Mouse (Mus musculus) right cerebral cortex, postnatal 25 days (tissue): ENCODE data around the gene Thnsl2.

Experiments
- DNase-seq: peaks from one replicate; pipeline ENCODE4 v3.0.0; 2022

Thnsl2 gene

DNA sequence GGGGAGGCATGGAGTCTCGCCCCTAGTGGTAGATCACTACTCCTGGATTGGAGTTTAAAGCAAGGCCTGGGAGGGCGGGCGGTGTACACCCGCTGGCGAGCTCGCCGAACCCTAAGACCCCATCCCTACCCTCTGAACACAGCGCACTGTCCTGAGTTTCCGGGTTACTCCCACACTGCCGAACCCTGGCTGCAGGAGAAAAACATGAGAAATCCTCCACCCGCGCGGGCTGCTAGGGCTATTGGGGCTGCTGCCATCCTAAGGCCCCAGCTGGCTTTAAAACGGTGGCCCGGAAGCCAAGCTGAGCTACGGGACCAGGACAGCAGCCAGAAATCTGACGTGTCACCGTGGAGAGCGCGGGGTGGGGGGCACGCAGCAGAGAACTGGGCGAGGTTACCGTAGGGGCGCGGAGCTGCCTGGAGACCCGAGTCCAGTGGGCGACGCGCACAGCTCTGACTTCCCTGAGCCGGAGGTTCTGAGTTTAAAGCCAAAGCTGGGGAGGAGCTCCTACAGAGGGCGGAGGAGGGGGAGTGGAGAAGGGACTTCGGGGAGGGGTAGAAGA, at the start of gene Thnsl2:
Gene Thnsl2 (minus strand): TSS at position 546 of the 562 bp plus-strand sequence.
- peak; percentile 59 for DNase-seq

DNA sequence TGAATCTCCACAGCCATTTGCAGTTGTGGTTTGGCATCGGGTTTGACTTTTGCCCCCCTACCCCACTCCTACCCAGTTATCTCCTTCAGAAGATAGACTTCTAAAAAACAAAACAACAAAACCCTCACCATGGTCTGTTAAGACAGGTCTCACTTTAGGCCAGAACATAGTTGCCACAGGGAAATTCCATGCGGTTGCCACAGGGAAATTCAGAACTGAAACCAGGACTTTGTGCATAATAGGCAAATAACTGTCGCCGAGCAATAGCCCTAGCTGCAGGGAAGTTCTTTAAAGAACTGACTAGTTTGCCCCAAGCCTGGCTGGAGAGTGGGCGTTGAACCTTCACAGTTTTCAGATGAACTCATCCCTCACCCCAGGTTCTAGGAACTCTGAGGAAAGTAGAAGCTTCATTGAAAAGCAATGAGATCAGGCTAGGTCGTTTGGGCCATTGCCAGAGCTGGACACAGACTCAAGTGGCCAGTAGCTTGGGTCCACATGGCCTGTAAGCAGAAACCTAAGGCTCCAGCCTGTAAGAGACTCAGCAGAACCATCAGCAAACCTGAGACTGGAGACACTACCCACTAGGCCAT, 49.0 kb upstream of the Thnsl2 start:
- no peak for DNase-seq

DNA sequence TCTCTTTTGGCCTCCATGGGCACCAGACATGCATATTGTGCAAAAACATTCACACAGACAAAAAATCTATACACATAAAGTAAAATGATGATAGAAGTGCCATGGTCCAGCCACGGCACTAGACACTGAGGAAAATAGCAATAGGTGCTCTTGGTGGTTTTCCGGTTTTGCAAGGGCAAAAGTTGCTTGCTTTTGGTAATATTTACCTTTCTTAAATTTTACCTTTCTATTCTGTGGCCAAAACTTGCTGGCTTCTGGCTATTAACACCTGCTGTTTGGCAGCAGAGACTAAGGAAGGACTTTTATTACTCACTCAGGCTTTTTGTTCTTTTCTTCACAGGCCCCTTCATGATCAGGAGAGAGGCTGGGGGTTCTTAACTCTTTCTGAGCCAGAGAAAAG, 46.3 kb upstream of the Thnsl2 start:
- no peak for DNase-seq

DNA sequence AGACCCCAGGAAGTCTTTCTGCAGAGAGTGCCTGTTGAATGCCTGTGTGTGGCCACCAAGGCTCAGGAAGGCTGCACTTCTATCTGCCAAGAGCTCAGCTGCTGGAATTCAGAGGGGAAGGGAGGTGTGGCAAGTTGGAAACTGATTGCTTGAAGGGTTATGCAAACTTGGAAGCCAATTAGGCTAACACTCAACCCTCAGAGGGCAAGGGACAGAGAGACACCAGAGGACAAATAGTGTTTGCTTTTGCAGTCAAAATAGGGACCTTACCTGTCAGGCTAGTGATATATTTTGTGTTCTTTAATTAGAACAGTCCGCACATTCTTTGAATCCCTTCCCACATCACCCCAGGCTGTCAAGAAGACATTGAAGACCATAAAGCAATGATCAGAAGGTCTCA, 45.3 kb upstream of the Thnsl2 start:
- no peak for DNase-seq

DNA sequence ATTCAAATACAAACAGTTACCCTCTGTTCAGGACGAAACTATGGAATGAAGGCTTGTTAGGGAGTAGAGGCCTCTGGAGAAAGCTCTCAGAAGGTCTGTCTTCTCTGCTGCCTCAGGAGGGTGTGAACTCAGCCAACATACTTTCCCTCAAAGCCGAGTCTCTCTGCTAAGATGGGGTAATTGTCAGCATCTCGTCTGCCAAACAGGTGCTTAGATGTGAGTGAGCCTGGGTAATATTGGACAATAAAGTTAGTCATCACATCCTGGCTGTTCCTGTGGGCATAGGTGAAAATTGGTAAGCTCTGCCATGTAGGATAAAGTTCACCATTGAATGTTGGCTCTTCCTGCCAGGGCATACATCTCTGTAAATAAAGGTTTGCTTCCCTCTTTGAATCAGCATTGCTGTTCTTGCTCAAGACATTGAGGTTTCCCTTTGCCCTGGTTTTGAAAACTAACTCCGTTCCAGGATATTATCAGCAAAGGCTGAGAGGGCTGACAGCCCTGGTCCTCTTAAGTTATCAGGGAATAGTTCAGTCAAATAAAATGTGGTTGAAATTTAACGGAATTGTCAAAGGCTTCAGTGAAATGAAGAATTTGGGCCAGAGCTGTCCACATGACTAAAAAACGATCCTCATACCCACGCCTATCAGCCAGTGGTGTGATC, 40.8 kb upstream of the Thnsl2 start:
- DNase-seq: no peak

DNA sequence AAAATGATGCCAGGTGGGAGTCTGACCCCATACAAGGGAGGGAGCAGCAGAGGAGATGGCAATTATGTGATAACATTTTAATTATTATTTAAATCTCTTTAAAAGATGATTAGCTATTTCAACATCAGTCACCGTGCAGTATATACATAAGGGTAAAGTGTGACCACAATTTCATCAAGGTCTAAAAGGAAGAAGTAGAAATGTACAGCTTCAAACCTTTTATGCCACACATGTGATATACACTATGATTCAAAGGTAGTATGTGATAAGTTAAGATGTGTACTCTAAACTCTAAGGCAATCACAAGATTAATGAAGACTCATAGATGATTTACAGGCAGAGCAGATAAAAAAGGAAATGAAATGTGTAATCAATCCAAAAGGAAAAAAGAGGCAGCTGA, 36.4 kb upstream of the Thnsl2 start:
- DNase-seq: no peak

DNA sequence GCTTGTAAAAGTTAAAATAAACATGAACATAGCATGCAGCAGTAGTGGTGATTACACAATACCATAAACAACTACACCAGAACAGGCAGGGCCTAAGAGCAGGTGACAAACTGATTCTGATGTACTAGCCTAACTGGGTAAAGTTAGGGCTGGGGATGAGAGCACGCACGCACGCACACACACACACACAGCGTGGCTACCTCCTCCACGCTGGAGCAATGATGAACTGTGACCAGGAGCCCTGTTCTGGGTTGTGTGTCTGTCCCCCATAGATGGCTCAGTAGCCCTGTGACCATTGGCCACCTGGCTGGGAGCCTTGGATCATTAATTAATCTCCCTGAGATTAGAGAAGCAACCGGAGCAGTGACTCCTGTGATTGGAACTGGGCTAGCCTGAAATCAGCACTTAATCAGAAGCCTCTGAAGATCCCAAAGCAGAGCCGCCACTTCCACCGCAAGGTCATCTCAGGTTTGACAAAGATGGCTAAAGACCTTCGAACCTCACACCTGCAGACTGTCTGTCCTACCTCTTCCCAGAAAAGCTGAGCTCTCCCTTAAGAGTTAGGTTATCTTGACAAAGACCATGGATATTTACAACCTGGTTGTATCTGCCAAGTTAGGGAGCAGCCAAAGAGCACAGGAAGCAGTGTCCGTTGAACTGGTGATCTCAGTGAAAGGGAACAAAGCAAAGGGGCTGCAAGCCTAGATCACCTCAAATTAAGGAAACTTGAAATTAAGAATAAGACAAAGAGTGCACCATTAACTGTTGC, 28.8 kb upstream of the Thnsl2 start:
- no peak for DNase-seq

DNA sequence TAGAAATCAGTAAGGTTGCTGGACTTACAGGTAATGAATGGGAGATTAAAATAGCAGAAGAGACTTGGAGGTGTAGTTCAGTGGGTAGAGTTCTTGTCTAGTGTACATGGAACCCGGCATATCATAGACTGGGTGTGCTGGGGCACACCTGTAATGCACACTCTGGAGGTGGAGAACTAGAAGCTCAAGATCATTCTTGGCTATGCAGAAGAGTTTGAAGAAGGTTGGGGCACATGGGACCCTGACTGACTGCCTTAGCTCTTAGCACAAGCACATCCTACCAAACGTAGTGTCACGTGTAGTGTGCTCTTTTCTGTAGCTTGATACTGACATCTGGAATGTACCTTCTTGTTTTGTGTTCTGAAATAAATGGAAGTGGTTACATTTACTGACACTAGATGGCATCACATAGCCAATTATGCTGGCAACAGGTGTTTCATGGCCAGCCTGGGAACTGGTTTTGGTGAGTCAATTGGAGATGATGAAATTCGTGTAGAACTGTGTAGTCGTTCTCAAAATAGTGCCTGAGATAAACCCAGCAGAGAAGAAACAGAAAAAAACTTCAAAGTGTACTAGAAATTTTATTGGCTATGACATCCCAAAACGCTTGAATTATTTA, 22.4 kb upstream of the Thnsl2 start:
- DNase-seq: no peak

DNA sequence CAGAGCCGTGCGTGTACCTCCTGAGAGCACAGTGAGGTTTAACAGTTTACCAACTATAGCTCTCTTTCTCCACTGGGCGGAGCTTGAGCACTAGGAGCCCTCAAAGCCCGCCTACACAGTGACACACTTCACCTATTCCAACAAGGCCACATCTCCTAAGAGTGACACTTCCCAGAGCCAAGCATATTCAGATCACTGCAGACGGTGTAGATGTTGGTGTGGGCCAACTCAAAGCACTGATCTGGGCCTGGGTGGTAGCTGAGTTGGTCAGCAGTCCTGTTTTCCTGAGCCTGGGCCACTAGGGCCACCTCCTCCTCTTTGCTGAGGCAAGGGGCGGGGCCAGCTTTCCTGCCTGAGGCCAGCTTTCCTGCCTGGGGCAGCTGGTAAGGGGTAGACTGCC, 20.2 kb upstream of the Thnsl2 start:
- DNase-seq: no peak

DNA sequence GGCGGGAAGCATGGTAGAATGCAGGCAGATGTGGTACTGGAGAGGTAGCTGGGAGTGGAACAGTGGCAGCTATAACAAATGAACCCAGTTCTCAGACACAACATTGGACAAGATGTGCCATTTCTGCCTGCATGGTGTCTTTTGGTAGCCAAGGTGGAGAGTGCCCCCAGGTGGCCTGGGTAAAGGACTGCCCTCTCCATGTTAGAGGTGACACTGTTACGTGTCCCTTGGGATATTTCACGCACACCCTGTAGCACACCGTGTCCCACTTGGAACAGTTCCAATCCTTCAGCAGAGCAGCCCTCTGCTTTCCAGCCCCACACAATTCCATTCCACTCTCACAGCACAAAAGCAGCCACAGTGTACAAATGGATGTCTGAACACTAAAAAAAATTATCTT, 18.0 kb upstream of the Thnsl2 start:
- DNase-seq: no peak

DNA sequence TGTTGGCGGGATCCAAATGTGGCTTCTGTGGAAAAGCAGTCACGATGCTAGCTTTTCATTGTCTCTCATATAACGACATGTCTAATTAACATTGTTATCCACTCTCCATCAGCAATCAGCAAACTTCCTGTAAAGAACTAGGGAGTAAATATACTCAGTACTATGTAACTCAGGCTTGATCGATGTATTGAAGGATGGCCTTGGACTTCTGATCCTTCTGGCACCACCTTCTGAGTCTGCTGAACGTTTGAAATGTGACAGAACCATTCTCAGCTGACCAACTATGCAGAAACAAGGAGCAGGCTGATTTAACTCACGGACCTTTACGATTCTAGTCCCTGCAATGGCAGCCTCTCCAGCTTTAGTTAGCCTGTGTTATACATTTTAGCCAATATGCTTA, 17.1 kb upstream of the Thnsl2 start:
- DNase-seq: no peak

DNA sequence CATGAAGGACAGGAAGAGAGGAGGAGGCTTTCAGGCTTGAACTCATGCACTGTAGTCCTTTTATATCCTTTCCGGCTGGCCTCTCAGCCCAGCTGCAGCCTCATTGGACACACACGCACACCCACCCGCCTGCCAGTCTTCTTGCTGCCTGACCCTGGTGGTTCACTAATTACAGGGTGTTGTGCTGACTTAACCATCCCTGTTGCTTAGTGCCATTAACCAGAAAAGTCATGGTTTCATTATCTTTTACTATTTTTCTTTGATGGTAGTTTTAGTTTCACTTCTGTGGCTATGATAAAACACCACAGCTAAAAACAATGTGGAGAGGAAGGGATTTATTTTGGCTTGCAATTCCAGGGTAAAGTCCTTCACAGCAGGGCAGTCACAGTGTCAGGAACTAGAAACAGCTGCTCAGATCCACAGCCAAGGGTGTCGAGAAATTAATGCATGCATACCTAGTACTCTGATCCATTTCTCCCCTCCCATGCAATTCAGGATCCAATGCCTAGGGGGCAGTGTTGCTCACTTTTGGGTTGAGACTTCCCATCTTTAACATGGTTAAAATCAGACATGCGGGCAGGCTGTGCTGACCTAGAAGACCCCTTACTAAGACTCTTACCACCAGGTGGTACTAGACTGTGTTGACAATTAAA, 12.6 kb upstream of the Thnsl2 start:
- DNase-seq: no peak

DNA sequence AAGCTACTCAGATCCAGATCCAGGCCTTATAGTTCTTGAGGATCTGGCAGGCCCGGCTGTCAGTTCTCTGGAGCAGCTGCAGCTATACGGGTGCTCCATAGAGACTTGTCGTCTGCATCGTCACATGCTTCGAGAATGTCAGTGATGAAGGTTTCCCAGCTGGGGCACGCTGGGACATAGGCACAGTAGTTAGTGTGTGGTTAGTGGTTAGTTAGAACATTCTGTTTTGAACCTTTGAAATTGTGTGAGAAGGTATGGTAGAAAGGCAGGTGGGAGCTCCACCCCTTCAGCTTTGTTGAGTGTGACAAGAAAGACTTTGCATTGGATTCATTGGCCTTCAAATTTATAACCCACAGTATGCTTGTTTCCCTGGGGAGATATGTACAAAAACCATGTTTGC, 10.6 kb upstream of the Thnsl2 start:
- DNase-seq: no peak

DNA sequence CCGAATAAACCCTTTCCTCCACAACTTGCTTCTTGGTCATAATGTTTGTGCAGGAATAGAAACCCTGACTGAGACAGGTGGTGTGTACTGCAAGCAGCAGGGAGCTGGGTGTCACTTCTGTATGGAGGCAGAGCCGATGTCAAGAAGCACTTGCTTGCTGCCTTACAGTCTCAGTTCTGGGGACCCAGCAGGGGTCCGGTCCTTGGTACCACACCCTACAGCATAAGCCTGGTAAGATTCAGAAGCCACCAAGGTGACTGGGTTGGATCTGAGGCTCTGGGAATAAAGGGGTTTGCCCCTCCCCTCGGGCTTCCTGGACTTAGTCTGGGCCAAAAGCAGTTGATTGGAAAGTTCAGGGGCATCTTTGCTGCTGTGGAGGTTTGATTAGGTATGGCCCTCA, 9.2 kb upstream of the Thnsl2 start:
- DNase-seq: no peak

DNA sequence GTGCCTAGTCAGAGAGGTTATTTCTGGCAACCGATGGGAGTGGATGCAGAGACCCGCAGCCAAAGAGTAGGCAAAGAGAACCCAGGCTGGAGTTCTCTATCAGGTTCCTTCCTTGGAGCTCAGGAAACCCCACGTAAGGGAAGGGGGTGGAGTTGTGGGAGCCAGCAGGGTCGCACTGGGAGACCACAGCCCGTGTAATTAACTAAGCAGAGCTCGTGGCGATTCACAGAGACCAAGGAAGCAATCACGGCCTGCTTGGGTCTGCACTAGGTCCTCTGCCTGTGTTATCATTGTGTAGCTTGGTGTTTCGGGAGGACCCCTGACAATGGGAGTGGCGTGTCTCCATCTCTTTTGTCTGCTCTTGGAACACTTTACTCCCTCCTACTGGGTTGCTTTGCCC, 6.9 kb upstream of the Thnsl2 start:
- DNase-seq: no peak

DNA sequence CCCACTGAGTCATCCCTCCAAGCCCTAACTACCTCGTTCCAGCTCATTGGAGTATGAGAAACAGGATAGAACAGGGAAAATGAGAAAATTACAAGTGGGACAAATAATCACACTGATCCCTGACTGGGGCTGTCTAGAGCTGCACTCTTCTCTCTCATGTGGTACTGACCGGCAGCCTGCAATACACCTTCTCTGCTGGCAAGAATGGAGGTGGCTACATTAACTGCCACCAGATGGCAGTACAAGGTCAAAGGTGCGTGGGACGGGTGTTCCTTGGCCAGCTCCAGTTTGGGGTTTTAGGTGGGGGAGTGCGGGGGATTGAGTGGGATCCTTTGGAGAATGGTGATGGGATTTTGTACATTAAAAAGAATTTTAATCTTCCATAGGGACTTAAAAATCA, 5.3 kb upstream of the Thnsl2 start:
- no peak for DNase-seq

DNA sequence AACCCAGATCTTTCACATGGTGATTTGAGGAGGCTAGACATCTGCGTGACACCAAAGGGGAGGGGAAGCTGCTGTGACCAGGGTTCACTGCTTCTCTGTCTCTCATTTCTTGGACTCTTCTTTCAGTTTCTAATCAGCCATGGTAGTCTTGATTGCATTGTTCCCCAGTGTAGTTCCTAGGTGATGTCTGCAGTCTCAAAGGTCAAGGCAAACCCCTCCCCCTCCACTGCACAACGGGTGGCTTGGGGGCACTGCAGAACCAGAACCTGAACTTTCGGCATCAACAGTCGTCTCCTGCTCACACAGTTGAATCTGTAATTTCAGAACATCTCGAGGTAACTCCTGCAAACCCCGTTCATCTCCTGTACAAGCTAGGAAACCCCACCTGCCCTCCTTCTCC, 4.1 kb upstream of the Thnsl2 start:
- no peak for DNase-seq

DNA sequence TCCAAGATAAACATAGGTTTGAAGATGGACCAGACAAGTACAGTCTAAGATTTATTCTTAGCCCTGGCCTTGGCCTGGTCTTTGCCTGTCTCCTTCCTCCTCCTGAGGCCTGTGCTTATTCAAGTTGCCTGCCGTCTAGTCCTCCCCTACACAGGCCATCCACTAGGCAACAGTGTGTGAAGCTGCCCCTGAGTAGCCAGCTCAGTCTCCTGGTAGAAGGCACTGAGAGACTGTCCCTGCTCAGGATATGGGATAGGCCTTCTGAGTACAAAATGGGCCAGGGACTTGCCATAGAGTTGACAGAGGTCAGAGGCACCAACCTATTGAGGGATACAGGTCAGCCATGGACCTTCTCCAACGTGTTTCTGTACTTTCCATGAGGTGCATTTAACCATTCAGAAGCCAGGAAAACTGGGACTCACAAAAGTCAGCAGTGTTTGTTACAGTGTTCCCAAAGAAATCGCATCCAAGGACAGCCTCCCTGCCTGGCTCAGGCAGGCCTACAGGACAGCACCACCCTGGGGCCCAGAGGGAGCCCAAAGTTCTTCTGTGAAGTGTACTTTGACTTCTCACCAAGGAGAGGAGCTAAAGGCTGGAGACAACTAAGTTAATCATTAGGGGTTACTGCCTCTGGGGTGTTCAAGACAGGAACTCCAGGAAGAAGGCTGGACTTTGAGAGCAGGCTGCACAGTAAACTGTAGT, 1.2 kb upstream of the Thnsl2 start:
- DNase-seq: no peak

DNA sequence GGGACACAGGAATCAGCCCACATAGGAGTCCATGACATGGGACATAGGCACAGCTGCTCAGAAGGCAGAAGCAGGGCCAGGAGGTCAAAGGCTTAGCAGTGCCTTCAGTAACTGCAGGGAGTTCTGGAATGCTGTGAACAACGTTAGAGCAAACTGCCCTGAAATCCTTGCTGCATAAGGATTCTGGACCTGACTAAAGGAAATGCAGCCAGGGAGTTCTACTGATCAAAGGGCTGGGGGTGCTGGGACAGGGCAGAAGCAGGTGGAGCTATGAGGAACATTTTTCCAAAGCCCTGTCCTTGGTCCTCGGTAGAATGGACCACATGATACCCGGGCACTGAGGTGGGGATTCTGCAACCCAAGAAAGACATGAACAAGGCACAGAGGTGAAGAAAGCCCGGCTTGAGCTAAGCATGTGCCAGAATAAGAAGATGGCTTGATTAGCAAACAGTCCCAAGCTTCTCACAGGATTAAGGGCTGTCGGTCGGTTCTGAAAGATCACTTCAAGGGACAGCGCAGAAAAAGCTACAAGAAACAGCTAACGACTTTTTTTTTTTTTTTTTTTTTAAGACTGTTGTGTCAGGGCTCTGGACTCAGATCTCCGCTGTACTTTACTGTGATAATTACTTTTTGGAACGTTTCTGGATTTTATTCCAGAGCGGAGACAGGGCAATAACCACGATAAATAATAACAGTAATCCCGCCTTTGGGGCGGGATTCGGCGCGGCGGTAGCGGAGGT, 915 bp downstream of the Thnsl2 start:
- DNase-seq: no peak

DNA sequence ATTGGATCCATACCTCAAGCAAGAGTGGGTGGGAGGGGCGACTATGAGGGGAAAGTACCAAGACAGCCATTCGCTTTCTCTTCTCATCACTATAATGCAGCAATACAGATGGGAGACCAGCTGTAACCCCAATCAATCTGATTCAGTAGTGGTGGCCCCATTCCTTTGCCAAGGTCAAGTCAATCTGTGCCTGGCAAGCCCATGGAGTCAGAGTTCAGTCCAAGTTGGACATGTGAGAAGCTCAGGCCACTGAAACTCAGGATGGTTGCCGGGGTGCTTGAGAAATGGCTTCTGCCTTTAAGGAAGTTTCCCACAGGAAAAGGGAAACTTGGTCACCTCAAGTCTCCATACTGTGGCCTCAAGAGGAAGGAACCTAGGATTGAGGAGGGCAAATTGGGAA, 9.2 kb downstream of the Thnsl2 start:
- no peak for DNase-seq

DNA sequence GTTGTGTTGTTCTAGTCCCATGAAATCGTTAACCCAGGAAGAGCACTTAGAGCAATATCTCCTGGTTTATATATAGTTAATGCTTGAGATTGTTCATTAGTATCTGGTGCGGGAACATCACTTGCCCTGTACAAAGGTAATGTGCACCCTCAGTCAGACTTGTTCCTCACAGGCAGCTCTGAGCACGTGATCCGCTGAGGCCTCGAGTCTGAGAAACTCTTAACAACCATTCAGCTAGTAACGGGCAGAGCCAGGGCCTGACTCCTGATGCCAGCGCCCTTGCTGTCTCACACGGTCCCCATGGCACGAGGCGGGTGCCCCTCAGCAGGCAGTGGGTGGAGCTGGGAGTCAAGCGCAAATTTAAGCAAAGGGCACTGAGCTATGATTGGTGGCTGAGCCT, 10.7 kb downstream of the Thnsl2 start:
- DNase-seq: no peak

DNA sequence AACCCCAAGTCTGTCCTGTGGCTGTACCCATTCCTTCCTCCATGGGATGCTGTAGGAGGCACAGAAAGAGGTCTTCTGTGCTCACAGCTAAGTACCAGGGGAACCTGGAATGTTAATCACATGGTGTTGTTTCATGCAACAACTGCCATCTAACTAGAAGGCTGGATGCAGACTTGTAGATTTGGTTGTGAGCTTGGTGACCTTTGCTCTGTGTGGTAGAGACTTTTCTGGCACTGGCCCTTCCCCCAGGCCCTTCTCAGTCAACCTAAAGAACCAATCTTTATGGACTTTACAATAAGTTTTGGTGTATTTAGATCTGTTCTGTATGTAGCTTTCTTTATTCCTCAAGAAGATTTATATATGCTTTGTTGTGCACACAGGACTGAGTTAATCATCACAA, 13.2 kb downstream of the Thnsl2 start:
- DNase-seq: no peak
